Mouse (Mus musculus): Measurements from ENCODE around the gene Sbpl. TPM values are rescaled to one million over a fixed set of nuclear protein-coding genes. Genes with fewer than 3 reads are reported as not detected.
"Not testable (repeated sequence)": the region's sequence is repeated elsewhere in the genome, so short reads cannot be mapped to it uniquely, and the experiment has no call there.

Gene Sbpl
- polyA plus RNA-seq, 1 experiment from 2014 or later, result not detected

DNA sequence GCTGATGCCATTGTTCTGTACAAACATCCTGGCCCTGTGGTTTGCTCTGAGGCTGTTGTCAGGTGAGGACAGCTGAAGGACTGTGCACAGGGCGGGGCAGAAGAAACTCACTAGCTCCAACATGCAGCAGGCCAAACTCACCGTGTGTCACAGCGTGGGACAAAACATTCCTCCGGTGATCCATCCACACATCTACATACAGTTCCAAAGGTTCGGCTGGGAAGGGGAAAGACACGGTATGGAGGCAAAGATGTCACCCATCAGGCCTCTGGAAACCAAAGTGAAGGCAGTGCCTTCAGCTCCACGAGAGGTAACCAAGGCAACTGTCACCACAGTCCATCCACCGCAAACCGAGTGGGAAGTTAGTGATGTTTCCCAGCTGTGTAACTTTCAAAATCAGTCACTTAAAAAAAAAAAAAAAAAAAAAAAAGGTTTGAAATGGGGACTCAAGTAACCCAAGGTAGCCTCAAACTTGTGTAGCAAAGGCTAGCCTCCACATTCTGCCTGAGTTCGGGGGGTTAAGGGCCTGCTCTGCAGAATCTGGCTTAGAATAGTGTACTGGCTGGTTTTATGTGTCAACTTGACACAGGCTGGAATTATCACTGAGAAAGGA lies 25.3 kb upstream of the Sbpl start, which contains the start of gene Prss30:
TSS of gene Prss30 (minus strand) at position 270 of the 613 bp plus-strand sequence.
- Histone ChIP-seq H3K36me3 (no peaks in the 10 kb centered on the region), H3K27ac (no peak within 1 kb of the TSS), H3K27me3 (ENCODE audit: insufficient read depth, poor library complexity, severe bottlenecking) (no peaks in the 10 kb centered on the region), H3K9me3 (no peaks in the 10 kb centered on the region), H3K4me1 (replicated peaks) (0 out of 2 replicates have a peak, but pooled peaks cover 3% of the 10 kb centered on the region), H3K4me3 (no peak within 1 kb of the TSS)
- 79% methylated on average over 10 of the region's 10 CpGs for WGBS
- DNase-seq (ENCODE audit: low spot score), result no peak

DNA sequence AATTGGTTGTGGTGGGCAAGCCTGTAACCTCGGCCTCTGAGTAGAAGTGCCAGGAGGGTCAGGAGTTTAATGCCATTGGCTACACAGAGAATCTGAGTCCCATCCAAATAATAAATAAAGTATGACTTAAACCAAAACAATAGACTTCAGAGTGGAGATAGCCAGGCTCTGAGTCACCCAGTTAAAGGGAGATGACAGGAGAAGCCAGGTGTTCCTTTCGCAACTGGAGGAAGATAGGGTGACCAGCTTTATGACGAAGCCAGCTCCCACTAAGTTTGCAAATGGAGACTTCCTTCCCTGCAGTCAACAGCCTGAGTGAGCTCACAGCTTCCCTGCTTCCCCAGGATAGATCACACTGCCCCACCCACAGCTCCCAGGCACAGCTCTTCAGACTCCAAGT lies 24.4 kb upstream of the Sbpl start:
- 72% methylated on average over 3 of the region's 3 CpGs for WGBS
- Histone ChIP-seq H3K27me3 (ENCODE audit: insufficient read depth, poor library complexity, severe bottlenecking) (no peaks in the 10 kb centered on the region), H3K4me3 (no peak overlapping the region), H3K9me3 (no peaks in the 10 kb centered on the region), H3K4me1 (replicated peaks) (0 out of 2 replicates have a peak, but pooled peaks cover 3% of the 10 kb centered on the region), H3K27ac (no peak overlapping the region), H3K36me3 (no peaks in the 10 kb centered on the region)
- DNase-seq (ENCODE audit: low spot score), result no peak

GRCm38 (mm10) chr17:23976665-23977064 lies 21.6 kb upstream of the Sbpl start:
- Histone ChIP-seq H3K4me1 (replicated peaks) (no peaks in the 10 kb centered on the region), H3K9me3 (no peaks in the 10 kb centered on the region), H3K4me3 (no peak overlapping the region), H3K36me3 (no peaks in the 10 kb centered on the region), H3K27ac (no peak overlapping the region), H3K27me3 (ENCODE audit: insufficient read depth, poor library complexity, severe bottlenecking) (no peaks in the 10 kb centered on the region)
- DNase-seq (ENCODE audit: low spot score), result no peak
- 88% methylated on average over 4 of the region's 4 CpGs for WGBS

DNA sequence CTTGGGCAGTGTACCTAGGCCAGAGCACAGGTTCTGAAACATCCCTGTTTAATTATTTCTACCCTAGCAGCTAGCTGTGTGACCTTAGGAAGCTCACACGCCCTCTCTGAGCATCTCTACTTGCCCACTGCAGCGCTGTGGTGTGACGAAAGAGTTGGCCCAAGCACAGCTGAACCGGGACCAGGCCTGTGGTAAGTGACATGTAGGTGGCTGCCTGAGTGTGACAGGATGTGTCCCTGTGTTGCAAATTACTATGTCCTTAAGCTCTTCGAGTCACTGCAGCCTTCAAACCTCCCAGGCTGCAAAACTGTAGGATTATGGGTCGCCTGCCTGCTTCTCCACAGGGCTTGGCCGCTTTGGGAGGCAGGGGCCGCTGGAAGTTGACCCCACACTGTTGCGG lies 16.2 kb upstream of the Sbpl start:
- WGBS, result 87% methylated on average over 9 of the region's 9 CpGs
- Histone ChIP-seq H3K4me3 (no peak overlapping the region), H3K27me3 (ENCODE audit: insufficient read depth, poor library complexity, severe bottlenecking) (no peaks in the 10 kb centered on the region), H3K9me3 (no peaks in the 10 kb centered on the region), H3K36me3 (no peaks in the 10 kb centered on the region), H3K4me1 (replicated peaks) (no peaks in the 10 kb centered on the region), H3K27ac (no peak overlapping the region)
- DNase-seq (ENCODE audit: low spot score), result no peak

GRCm38 (mm10) chr17:23969231-23969630 lies 14.2 kb upstream of the Sbpl start:
- WGBS, result 6% methylated on average over 1 of the region's 1 CpGs
- Histone ChIP-seq H3K4me3 (no peak overlapping the region), H3K4me1 (replicated peaks) (peaks cover 8% of the 10 kb centered on the region; the same call in 1 of the 2 replicates), H3K36me3 (no peaks in the 10 kb centered on the region), H3K9me3 (no peaks in the 10 kb centered on the region), H3K27me3 (ENCODE audit: insufficient read depth, poor library complexity, severe bottlenecking) (no peaks in the 10 kb centered on the region), H3K27ac (no peak overlapping the region)
- DNase-seq (ENCODE audit: low spot score), result peak; percentile 73

GRCm38 (mm10) chr17:23968780-23969179 lies 13.7 kb upstream of the Sbpl start:
- Histone ChIP-seq H3K27ac (no peak overlapping the region), H3K27me3 (ENCODE audit: insufficient read depth, poor library complexity, severe bottlenecking) (no peaks in the 10 kb centered on the region), H3K36me3 (no peaks in the 10 kb centered on the region), H3K4me1 (replicated peaks) (peaks cover 8% of the 10 kb centered on the region; the same call in 1 of the 2 replicates), H3K4me3 (no peak overlapping the region), H3K9me3 (no peaks in the 10 kb centered on the region)
- DNase-seq (ENCODE audit: low spot score), result no peak
- 54% methylated on average over 2 of the region's 2 CpGs for WGBS

GRCm38 (mm10) chr17:23966658-23967401 lies 11.8 kb upstream of the Sbpl start:
- H3K4me1 ChIP-seq (replicated peaks), result peaks cover 8% of the 10 kb centered on the region; the same call in 1 of the 2 replicates
- H3K36me3 ChIP-seq, result no peaks in the 10 kb centered on the region
- H3K27ac ChIP-seq, result no peak overlapping the region
- WGBS, result 87% methylated on average over 10 of the region's 10 CpGs
- H3K9me3 ChIP-seq, result no peaks in the 10 kb centered on the region
- H3K27me3 ChIP-seq (ENCODE audit: insufficient read depth, poor library complexity, severe bottlenecking), result no peaks in the 10 kb centered on the region
- H3K4me3 ChIP-seq, result no peak overlapping the region
- no peak for DNase-seq (ENCODE audit: low spot score)

GRCm38 (mm10) chr17:23965805-23966425 lies 10.8 kb upstream of the Sbpl start:
- Histone ChIP-seq H3K4me1 (replicated peaks) (peaks cover 8% of the 10 kb centered on the region; the same call in 1 of the 2 replicates), H3K9me3 (no peaks in the 10 kb centered on the region), H3K27me3 (ENCODE audit: insufficient read depth, poor library complexity, severe bottlenecking) (no peaks in the 10 kb centered on the region), H3K27ac (no peak overlapping the region), H3K4me3 (no peak overlapping the region), H3K36me3 (no peaks in the 10 kb centered on the region)
- WGBS, result 26% methylated on average over 6 of the region's 6 CpGs
- DNase-seq (ENCODE audit: low spot score), result no peak

DNA sequence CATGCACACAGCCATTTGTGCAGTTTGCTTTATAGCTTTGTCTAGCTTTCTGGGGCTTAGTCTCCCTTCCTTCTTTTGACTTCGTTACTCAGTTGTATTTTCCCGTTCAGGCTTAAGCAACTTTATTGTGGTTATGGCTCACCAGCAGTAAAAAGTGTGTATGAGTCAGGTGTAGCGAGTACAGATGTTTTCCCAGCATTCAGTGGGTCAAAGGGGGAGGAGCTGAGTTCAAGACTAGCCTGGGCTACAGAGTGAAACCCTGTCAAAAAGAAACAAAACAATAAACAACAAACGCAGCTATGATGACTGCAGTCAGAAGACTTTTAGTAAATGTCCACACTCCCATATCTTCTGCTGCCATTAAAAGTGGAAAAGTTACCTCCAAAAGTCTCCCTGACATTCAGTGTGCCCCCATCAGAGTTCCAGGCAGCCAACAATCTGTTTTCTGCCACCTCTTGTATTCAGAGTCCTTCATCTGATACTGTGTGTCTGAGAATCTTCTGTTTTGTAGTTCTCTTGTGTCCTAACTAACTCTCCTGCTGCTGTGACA lies 6.6 kb upstream of the Sbpl start:
- Histone ChIP-seq H3K4me1 (replicated peaks) (peaks cover 18% of the 10 kb centered on the region; the same call in 1 of the 2 replicates), H3K36me3 (no peaks in the 10 kb centered on the region), H3K27ac (no peak overlapping the region), H3K9me3 (no peaks in the 10 kb centered on the region), H3K4me3 (no peak overlapping the region), H3K27me3 (ENCODE audit: insufficient read depth, poor library complexity, severe bottlenecking) (0 out of 2 replicates have a peak, but pooled peaks cover 5% of the 10 kb centered on the region)
- WGBS, result 66% methylated on average over 4 of the region's 4 CpGs
- no peak for DNase-seq (ENCODE audit: low spot score)

GRCm38 (mm10) chr17:23960084-23960738 lies 5.1 kb upstream of the Sbpl start:
- Histone ChIP-seq H3K4me3 (no peak overlapping the region), H3K9me3 (no peaks in the 10 kb centered on the region), H3K27me3 (ENCODE audit: insufficient read depth, poor library complexity, severe bottlenecking) (0 out of 2 replicates have a peak, but pooled peaks cover 5% of the 10 kb centered on the region), H3K36me3 (no peaks in the 10 kb centered on the region), H3K27ac (peak overlapping the region; percentile 80), H3K4me1 (replicated peaks) (0 out of 2 replicates have a peak, but pooled peaks cover 10% of the 10 kb centered on the region)
- DNase-seq (ENCODE audit: low spot score), result peak; percentile 86
- WGBS, result 42% methylated on average over 3 of the region's 3 CpGs

DNA sequence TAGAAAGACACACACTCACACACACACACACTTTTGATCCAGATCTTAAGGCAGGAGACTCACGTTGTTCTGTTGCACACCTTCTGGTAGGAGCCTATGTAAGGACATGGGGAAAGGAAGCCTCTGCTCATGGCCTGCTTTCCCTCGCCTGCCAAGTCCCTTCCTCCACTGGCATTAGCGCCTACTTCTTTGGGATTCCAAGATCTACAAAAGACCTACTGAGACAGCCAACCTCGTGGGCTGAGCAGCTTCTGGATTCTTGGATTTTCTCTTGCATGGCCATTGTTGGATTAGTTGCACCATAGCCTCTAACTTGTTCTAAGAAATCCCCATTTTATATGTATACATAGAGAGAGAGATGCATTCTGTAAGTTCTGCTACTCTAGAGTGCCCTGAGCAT lies 4.2 kb downstream of the Sbpl start:
- 66% methylated on average over 4 of the region's 4 CpGs for WGBS

DNA sequence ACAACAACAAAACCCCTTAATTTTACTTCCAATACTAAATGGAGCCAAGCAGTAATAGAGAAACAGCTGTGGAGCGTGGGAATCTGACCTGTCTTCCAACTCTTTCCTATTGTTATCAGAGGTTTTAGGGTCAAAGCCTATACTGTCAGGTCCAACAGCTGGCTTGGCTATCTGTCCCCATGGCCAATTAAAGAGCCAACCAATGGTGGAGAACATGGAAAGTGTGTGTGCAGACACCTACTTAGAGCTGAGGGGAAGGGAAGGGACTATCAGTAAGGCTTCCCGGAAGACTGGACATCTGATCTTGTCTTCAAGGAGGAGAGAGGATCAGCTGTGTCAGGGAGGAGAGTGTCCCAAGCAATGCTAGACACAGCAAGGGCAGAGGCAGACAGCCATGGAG lies 6.0 kb downstream of the Sbpl start:
- no peaks in the 10 kb centered on the region for H3K4me1 ChIP-seq (replicated peaks)
- 84% methylated on average over 2 of the region's 2 CpGs for WGBS
- no peak for DNase-seq (ENCODE audit: low spot score)

More for the DNA sequence above, 4.2 kb downstream of the Sbpl start:
- H3K36me3 ChIP-seq; DNase-seq (ENCODE audit: low spot score); H3K4me3 ChIP-seq; H3K27ac ChIP-seq; H3K27me3 ChIP-seq (ENCODE audit: insufficient read depth, poor library complexity, severe bottlenecking); H3K4me1 ChIP-seq (replicated peaks); H3K9me3 ChIP-seq: not testable (repeated sequence)

More for the DNA sequence above, 6.0 kb downstream of the Sbpl start:
- no peaks in the 10 kb centered on the region for H3K9me3 ChIP-seq
- H3K4me3 ChIP-seq, result no peak overlapping the region
- no peaks in the 10 kb centered on the region for H3K36me3 ChIP-seq
- H3K27me3 ChIP-seq (ENCODE audit: insufficient read depth, poor library complexity, severe bottlenecking), result no peaks in the 10 kb centered on the region
- H3K27ac ChIP-seq, result no peak overlapping the region

All from hindbrain, embryonic 10.5 days (tissue).